Mouse (Mus musculus) left cerebral cortex, postnatal 25 days (tissue): ENCODE data around the gene Mapkap1. TPM values are rescaled to one million over a fixed set of nuclear protein-coding genes. Genes with fewer than 3 reads are reported as not detected.

Experiments
- DNase-seq, 2 experiments: peaks; one replicate each; pipeline ENCODE4 v3.0.0; 2022; ENCODE audit warnings: low spot score in 2 of 2, mixed read lengths in 1 of 2
- intact Hi-C: fragments of 180-260 bp; cut with DNase I; formaldehyde crosslinking; loops from one replicate; pipeline ENCODE4 v1.15.1; 2025
- total RNA-seq, 2 experiments: library from RNA; stranded (reverse); gene quantifications; 2 replicates each; pipeline ENCODE4 v1.2.3; 2021

Gene Mapkap1
- total RNA-seq, result 10 to 100 TPM; 73.2 to 73.7 TPM

GRCm38 (mm10) chr2:34406601-34407464, at the start of gene Mapkap1:
Gene Mapkap1, plus strand, starts transcription at chr2:34406771.
- peak; percentile 94 to 98 for DNase-seq
- intact Hi-C loops, result no loop called here

GRCm38 (mm10) chr2:34363678-34364077, 42.9 kb upstream of the Mapkap1 start:
- intact Hi-C loops, result no loop called here
- DNase-seq, result no peak

GRCm38 (mm10) chr2:34367024-34367423, 39.5 kb upstream of the Mapkap1 start:
- intact Hi-C loops, result no loop called here

GRCm38 (mm10) chr2:34368396-34368795, 38.2 kb upstream of the Mapkap1 start:
- DNase-seq, result no peak
- intact Hi-C loops, result no loop called here

More at GRCm38 (mm10) chr2:34367024-34367423, 39.5 kb upstream of the Mapkap1 start:
- DNase-seq, result no peak

GRCm38 (mm10) chr2:34370349-34370724, 36.2 kb upstream of the Mapkap1 start:
- intact Hi-C loops, result loop anchor here (5.0 kb wide), 1 partner anchor 123 kb away; no protein-coding TSS in a partner anchor
- DNase-seq, result no peak

GRCm38 (mm10) chr2:34370725-34371440, 35.7 kb upstream of the Mapkap1 start:
- intact Hi-C loops, result loop anchor here (5.0 kb wide), 1 partner anchor 124 kb away; no protein-coding TSS in a partner anchor
- DNase-seq, result peak in 1 of 2 experiments; percentile 16

GRCm38 (mm10) chr2:34371441-34372304, 34.9 kb upstream of the Mapkap1 start:
- peak in 1 of 2 experiments; percentile 55 for DNase-seq
- intact Hi-C loops, result loop anchor here (5.0 kb wide), 1 partner anchor 124 kb away; no protein-coding TSS in a partner anchor

- DNase-seq, result peak; percentile 89 to 92
- intact Hi-C loops, result loop anchor here (5.0 kb wide), 1 partner anchor 125 kb away; no protein-coding TSS in a partner anchor
Observed at GRCm38 (mm10) chr2:34372305-34373301, 34.0 kb upstream of the Mapkap1 start, which contains the start of gene Pbx3. Gene Pbx3, minus strand, starts transcription at chr2:34373142.

- intact Hi-C loops, result loop anchor here (5.0 kb wide), 1 partner anchor 127 kb away; no protein-coding TSS in a partner anchor
- peak in 1 of 2 experiments; percentile 18 for DNase-seq
Observed at GRCm38 (mm10) chr2:34373886-34374285, 32.7 kb upstream of the Mapkap1 start.

- intact Hi-C loops, result loop anchor here (5.0 kb wide), 1 partner anchor 127 kb away; no protein-coding TSS in a partner anchor
- DNase-seq, result no peak
Observed at GRCm38 (mm10) chr2:34374349-34374748, 32.2 kb upstream of the Mapkap1 start.

GRCm38 (mm10) chr2:34378930-34379329, 27.6 kb upstream of the Mapkap1 start:
- intact Hi-C loops, result no loop called here
- no peak for DNase-seq

GRCm38 (mm10) chr2:34399535-34399934, 7.0 kb upstream of the Mapkap1 start:
- intact Hi-C loops, result no loop called here
- DNase-seq, result no peak

GRCm38 (mm10) chr2:34407596-34407995, 1.0 kb downstream of the Mapkap1 start:
- intact Hi-C loops, result no loop called here
- no peak for DNase-seq

- DNase-seq, result no peak
- intact Hi-C loops, result no loop called here
Observed at GRCm38 (mm10) chr2:34408341-34408740, 1.8 kb downstream of the Mapkap1 start.

GRCm38 (mm10) chr2:34409741-34410340, 3.3 kb downstream of the Mapkap1 start:
- intact Hi-C loops, result no loop called here
- no peak for DNase-seq

GRCm38 (mm10) chr2:34420256-34420655, 13.7 kb downstream of the Mapkap1 start:
- DNase-seq, result no peak
- intact Hi-C loops, result no loop called here

GRCm38 (mm10) chr2:34424186-34424585, 17.6 kb downstream of the Mapkap1 start:
- intact Hi-C loops, result no loop called here
- no peak for DNase-seq
